Mouse (Mus musculus) thymus, postnatal 25 days (tissue): ENCODE measurements around the gene Gm10717.
A peak's percentile ranks its signal among the peaks of the same experiment; 100 is the strongest.
"Not testable (repeated sequence)": the region's sequence is repeated elsewhere in the genome, so short reads cannot be mapped to it uniquely, and the experiment has no call there.

Experiments
- DNase-seq: peaks from one replicate; pipeline ENCODE4 v3.0.0; 2022

Gm10717 gene

GRCm38 (mm10) chr9:3026136-3026535, 919 bp downstream of the Gm10717 start:
- not testable (repeated sequence) for DNase-seq

- not testable (repeated sequence) for DNase-seq
These were observed 1.5 kb downstream of the Gm10717 start for GRCm38 (mm10) chr9:3026741-3027140.

GRCm38 (mm10) chr9:3027200-3027599, 2.0 kb downstream of the Gm10717 start:
- not testable (repeated sequence) for DNase-seq

DNA sequence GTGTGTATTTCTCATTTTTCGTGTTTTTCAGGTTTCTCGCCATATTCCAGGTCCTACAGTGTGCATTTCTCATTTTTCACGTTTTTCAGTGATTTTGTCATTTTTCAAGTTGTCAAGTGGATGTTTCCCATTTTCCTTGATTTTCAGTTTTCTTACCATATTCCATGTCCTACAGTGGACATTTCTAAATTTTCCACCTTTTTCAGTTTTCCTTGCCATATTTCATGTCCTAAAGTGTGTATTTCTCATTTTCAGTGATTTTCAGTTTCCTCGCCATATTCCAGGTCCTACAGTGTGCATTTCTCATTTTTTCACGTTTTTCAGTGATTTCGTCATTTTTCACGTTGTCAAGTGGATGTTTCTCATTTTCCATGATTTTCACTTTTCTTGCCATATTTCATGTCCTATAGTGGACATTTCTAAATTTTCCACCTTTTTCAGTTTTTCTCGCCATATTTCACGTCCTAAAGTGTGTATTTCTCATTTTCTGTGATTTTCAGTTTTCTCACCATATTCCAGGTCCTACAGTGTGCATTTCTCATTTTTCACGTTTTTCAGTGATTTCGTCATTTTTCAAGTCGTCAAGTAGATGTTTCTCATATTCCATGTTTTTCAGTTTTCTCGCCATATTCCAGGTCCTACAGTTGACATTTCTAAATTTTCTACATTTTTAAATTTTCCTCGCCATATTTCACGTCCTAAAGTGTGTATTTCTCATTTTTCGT, 4.2 kb downstream of the Gm10717 start:
- DNase-seq = peak; percentile 16

DNA sequence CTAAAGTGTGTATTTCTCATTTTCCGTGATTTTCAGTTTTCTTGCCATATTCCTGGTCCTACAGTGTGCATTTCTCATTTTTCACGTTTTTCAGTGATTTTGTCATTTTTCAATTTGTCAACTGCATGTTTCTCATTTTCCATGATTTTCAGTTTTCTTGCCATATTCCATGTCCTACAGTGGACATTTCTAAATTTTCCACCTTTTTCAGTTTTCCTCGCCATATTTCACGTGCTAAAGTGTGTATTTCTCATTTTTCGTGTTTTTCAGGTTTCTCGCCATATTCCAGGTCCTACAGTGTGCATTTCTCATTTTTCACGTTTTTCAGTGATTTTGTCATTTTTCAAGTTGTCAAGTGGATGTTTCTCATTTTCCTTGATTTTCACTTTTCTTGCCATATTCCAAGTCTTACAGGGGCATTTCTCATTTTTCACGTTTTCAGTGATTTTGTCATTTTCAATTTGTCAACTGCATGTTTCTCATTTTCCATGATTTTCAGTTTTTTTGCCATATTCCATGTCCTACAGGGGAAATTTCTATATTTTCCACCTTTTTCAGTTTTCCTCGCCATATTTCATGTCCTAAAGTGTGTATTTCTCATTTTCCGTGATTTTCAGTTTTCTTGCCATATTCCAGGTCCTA, 5.6 kb downstream of the Gm10717 start:
- DNase-seq = not testable (repeated sequence)

DNA sequence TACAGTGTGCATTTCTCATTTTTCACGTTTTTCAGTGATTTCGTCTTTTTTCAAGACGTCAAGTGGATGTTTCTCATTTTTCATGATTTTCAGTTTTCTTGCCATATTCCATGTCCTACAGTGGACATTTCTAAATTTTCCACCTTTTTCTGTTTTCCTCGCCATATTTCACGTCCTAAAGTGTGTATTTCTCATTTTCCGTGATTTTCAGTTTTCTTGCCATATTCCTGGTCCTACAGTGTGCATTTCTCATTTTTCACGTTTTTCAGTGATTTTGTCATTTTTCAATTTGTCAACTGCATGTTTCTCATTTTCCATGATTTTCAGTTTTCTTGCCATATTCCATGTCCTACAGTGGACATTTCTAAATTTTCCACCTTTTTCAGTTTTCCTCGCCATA, 9.1 kb downstream of the Gm10717 start, which contains the start of gene Gm17535:
Gm17535 (plus strand) TSS at position 301 of the 400 bp plus-strand sequence.
- DNase-seq = not testable (repeated sequence)

GRCm38 (mm10) chr9:3036577-3036976, 11.4 kb downstream of the Gm10717 start, which contains the start of gene Gm10715:
Gm10715 (plus strand) TSS chr9:3036877.
- DNase-seq = not testable (repeated sequence)

GRCm38 (mm10) chr9:3038161-3038560, 12.9 kb downstream of the Gm10717 start:
- DNase-seq = not testable (repeated sequence)
